Mouse (Mus musculus): ENCODE data around the gene Otud4. TPM values are rescaled to one million over a fixed set of nuclear protein-coding genes. Genes with fewer than 3 reads are reported as not detected.
A peak's percentile ranks its signal among the peaks of the same experiment; 100 is the strongest.
"Not testable (repeated sequence)": the region's sequence is repeated elsewhere in the genome, so short reads cannot be mapped to it uniquely, and the experiment has no call there.

Gene Otud4
- total RNA-seq, 2 experiments from 2014 or later: 15.6 to 21.6 TPM

DNA sequence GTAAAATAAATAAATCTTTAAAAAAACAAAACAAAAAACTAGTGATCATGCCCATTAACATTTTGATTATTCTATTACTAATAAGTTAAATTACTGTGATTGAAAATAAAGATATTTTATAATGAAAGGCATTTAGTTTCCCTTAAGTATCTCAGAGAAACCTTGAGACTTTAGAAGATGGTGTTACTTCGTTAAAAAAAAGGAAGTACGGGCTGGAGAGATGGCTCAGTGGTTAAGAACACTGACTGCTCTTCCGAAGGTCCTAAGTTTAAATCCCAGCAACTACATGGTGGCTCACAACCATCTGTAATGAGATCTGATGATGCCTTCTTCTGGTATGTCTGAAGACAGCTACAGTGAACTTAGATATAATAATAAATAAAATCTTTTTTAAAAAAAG, 2.2 kb upstream of the Otud4 start:
- ATAC-seq (replicated peaks; ENCODE audit: low FRiP score, poor library complexity, severe bottlenecking): no peak

DNA sequence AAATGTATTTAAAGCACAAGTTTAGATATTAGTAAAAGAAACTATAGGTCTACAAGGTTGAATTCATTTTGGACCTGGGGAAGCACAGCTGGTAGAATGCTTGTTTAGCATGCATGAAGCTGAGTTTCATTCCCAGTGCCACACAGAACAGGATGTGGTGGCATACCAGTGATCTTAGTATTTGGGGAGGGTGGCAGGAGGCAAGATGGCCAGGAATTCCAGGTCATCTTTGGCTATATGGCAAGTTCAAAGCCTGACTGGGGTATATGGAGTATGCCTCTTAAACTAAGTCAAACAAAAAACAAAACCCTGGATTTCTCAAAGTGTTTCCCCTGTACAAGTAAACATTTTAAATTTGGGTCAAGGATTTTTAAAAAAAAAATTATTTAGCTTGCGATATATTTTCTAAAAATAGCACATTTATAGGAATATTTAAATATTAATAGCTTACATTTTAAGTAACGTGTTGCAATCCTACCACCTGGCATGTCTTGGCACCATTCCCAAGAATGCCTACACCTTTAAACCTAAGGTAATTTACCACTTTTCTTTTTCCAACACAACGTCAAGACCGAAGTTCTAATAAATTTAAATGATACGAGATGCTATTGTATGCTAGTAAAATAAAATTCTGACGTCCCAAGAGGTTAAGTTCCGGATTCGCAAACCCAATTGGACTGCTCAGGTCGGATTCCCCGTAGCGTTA, 1.3 kb upstream of the Otud4 start:
- ATAC-seq (replicated peaks; ENCODE audit: low FRiP score, poor library complexity, severe bottlenecking): no peak

- ATAC-seq (replicated peaks; ENCODE audit: low FRiP score, poor library complexity, severe bottlenecking): peak; percentile 96
Measured at GRCm38 (mm10) chr8:79638707-79639549, 490 bp upstream of the Otud4 start.

DNA sequence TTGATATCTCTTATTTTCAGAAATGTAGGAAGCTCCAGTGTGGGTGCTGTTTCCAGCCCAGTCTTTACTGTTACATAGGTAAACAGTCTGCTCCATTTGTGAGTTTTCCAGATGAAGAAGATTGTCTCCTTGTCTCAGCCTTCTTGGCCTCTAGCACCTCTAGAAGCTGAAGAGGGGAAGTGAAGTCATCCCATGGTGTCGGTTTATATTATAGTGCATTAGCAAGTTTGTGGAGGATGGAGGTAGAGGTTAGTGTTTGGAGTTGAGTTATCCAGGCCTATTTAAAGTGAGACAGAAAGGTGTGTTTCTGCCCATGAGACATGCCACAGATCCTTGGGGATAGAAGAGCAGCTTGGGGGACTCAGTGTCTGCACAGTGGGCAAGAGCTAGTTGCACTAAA, 1.7 kb downstream of the Otud4 start:
- no peak for ATAC-seq (replicated peaks; ENCODE audit: low FRiP score, poor library complexity, severe bottlenecking)

GRCm38 (mm10) chr8:79649569-79649968, 10.2 kb downstream of the Otud4 start:
- no peak for ATAC-seq (replicated peaks; ENCODE audit: low FRiP score, poor library complexity, severe bottlenecking)

- ATAC-seq (replicated peaks; ENCODE audit: low FRiP score, poor library complexity, severe bottlenecking): peak; percentile 85
Measured at GRCm38 (mm10) chr8:79650158-79650814, 10.9 kb downstream of the Otud4 start.

- no peak for ATAC-seq (replicated peaks; ENCODE audit: low FRiP score, poor library complexity, severe bottlenecking)
Measured at GRCm38 (mm10) chr8:79653736-79654135, 14.3 kb downstream of the Otud4 start.

- not testable (repeated sequence) for ATAC-seq (replicated peaks; ENCODE audit: low FRiP score, poor library complexity, severe bottlenecking)
Measured at GRCm38 (mm10) chr8:79658715-79659114, 19.3 kb downstream of the Otud4 start.

- no peak for ATAC-seq (replicated peaks; ENCODE audit: low FRiP score, poor library complexity, severe bottlenecking)
Measured at GRCm38 (mm10) chr8:79676461-79676860, 37.0 kb downstream of the Otud4 start.

DNA sequence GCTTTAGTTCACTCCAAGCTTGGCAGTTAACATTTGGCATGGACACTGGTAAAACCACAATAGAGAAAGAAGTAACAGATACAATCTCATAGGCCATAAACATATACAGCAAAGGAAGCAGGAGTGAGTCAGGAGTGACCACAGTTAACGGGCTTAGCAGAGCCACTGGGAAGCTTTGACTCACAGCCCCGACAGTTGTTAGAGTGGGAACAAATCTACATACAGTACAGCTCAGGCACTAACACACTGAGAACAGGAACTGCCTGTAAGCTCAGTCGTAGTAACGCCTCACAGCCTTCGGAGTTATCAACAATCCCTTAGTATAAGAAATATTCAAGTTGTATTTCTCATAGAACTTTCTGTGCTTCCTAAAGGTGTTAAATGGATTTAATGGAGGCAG, 39.6 kb downstream of the Otud4 start:
- ATAC-seq (replicated peaks; ENCODE audit: low FRiP score, poor library complexity, severe bottlenecking): no peak

GRCm38 (mm10) chr8:79680083-79680482, 40.7 kb downstream of the Otud4 start:
- ATAC-seq (replicated peaks; ENCODE audit: low FRiP score, poor library complexity, severe bottlenecking): peak; percentile 71; the same call in 1 of the 2 replicates

DNA sequence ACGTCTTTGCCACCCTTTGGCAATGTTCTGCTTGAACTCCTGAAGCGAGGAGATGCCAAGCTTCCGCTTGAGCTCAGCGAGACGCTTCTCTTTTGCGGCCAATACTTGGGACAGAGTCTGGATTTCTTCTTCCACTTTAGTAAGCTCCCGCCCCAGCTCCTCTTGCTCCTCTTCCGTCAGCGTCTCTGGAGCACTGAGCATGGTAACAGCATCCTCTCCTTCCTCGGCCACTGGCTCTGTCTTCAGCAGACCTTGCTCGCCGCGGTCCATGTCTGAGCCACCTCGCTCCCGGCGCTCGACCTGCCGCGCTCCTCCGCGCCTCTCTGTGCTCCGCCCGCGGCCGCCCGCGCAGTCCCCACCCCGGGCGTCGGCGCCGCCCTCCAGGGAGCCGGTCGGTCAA, 41.1 kb downstream of the Otud4 start:
- peak; percentile 86 for ATAC-seq (replicated peaks; ENCODE audit: low FRiP score, poor library complexity, severe bottlenecking)

GRCm38 (mm10) chr8:79680965-79681364, 41.5 kb downstream of the Otud4 start:
- ATAC-seq (replicated peaks; ENCODE audit: low FRiP score, poor library complexity, severe bottlenecking): no peak

- ATAC-seq (replicated peaks; ENCODE audit: low FRiP score, poor library complexity, severe bottlenecking): not testable (repeated sequence)
Measured at GRCm38 (mm10) chr8:79685927-79686326, 46.5 kb downstream of the Otud4 start.

DNA sequence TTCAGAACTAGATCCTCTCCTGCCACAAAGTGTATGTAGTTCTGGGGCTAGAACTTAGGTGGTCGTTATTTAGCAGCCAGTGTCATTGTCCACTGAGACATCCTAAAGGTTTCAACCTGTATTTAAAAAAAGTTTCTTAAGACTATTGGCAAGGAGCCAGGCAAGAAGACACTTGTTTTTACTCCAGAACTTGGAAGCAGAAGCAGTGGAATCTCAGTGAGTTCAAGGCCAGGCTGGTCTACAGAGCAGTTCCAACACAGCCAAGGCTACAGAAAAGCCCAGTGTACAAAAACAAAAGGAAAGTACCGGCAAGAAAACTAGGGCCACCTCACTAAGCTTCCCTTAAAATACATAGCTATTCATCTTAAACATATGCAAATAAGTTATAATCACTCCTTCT, 53.1 kb downstream of the Otud4 start:
- ATAC-seq (replicated peaks; ENCODE audit: low FRiP score, poor library complexity, severe bottlenecking): no peak

DNA sequence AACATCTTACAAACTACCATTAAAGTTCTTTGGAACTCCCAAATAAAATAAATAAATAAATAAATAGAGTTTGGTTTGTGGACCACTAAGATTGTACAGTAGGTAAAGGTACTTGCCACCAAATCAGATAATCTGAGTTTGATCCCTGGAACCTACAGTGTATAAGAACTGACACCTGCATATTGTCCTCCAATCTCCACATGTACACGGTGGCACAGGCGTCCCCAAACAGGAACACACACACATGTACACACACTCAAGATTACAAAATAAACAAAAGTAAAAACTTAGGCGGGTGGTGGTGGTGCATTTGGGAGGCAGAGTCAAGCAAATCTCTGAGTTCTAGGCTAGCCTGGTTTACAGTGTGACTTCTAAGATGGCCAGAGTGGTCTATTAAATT, 67.3 kb downstream of the Otud4 start:
- ATAC-seq (replicated peaks; ENCODE audit: low FRiP score, poor library complexity, severe bottlenecking): no peak

DNA sequence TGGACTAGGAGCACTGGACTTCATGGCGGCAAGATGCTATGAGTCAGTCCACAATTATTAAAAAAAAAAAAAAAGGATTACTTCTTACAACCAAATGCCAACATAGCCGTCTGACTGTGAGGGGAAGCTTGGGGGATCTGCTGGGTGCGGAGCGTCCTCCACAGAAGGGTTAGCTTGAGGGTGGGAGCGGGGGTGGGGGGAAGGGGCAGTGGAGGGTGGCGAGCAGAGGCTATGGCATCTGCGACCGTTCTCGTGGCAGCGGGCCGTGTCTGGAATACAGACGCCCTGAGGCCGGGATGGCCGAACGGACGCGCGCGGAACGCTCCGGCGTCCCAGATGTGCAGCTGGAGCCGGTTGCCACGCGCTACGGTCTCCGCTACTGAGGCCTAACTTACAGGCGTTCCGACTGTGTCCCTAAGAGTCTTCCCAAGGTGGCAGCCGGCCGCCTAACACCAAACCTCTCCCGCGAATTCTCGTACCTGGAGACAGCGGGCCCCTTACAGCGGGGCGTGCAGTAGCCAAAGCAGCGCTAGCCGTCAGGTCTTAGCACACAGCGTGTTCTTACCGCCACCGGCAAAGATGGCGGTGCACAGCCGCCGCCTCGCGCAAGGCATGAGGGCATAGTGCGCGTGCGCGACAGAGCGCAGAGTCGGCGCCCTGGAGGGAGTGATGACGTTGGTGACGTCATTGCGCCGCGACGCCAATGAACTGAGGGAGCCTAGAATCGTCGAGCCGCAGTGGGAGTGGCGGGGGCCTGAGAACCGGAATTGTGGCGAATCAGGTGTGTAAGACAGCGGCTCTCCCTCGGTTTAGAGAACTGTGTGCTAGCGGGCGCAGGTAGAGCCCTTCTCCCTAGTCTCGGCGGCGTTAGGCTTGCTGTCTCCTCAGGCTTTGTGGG, 71.9 kb downstream of the Otud4 start, which contains the start of the genes Abce1 and Anapc10:
TSS of gene Abce1 (minus strand) at position 677 of the 898 bp plus-strand sequence.
TSS of gene Anapc10 (plus strand) at position 757 of the 898 bp plus-strand sequence.
- peak; percentile 98 for ATAC-seq (replicated peaks; ENCODE audit: low FRiP score, poor library complexity, severe bottlenecking)

DNA sequence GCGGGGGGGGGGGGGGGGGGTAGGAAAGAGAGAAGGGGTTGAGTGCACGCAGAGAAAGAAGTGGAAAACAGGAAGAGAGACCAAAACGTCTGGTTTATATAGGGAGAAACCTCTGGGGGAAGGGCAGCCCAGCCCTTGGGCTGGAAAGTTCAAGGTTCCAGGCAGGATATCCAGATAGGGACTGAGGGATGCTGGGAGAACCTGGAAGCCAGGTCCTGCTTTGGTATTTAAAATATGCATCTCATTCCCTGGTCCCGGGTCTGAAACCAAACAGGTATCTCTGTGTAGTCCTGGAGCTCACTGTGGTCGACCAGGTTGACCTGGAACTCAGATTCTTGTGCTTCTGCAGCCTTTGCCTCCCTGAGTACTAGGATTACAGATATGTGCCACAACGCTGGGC, 73.3 kb downstream of the Otud4 start:
- no peak for ATAC-seq (replicated peaks; ENCODE audit: low FRiP score, poor library complexity, severe bottlenecking)

DNA sequence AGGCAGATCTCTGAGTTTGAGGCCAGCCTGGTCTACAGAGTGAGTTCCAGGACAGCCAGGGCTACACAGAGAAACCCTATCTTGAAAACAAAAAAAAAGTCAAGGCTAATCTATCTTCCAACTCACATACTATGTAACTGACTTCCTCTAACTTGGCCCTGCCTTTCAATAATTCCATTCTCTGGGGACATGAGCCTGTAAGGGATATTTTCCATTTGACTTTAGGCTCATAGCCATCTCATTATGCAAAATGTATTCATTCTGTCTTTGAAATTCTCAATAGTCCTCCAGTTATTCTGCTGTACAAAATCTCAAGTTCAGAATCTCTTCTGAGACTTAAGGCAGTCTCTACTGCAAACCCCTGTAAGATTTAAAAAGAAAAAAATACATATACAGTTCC, 82.1 kb downstream of the Otud4 start:
- ATAC-seq (replicated peaks; ENCODE audit: low FRiP score, poor library complexity, severe bottlenecking): no peak

Data from erythroblast, adult 5-6 weeks (primary cell).